Mouse (Mus musculus): ENCODE results near the gene Nlk. TPM values are rescaled to one million over a fixed set of nuclear protein-coding genes. Genes with fewer than 3 reads are reported as not detected.

Nlk gene
- total RNA-seq, 2 experiments from 2014 or later = 105 to 114 TPM

- DNase-seq (ENCODE audit: low spot score in 2 of 2) = no peak
- intact Hi-C loops (cut with DNase I) = no loop called here
Observed at GRCm38 (mm10) chr11:78523241-78523955, 173.8 kb downstream of the Nlk start.

DNA sequence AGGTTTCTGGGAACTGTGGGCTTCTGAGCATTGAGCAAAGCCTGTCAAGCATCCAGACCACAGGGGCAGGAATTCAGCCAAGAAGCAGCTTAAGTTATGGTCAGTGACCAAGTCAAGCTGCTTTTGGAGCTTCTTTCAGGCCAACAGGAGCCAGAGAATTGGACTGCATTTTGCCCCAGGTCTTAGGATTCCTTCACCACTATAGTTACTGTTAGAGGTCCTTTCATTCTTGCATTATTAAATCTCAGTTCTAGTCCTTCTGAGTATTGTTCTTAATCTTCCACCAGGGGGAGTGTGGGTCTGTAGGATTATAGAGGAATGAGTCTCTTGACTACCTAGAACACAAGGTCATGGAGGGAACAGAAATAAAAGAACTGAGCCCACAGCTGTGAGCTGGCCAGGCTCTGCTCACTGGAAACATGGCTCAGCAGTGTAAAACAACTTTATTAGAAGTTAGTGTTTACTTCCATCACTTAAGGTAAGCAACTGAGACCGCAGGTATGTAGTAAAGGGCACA, 174.6 kb downstream of the Nlk start:
- DNase-seq (ENCODE audit: low spot score in 2 of 2) = no peak
- intact Hi-C loops (cut with DNase I) = no loop called here

DNA sequence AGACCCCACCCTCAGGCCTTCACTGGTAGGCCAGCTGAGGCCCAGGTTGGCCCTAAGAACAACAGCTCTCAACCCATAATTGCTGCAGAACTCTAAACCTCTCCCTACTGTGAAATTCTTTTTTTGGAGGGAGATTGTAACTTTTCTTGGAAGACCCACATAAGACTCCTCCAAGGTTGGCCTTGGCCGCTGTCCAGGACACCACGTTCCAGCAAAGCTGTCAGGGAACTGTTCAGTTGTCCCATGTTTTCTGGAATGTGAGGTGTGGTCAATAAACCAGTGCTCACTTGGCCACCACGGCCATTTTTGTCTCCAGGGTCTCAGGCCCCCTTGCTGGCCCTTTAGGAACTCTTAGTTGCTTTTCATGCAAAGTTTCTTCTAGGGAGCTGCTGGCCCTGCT, 175.3 kb downstream of the Nlk start:
- intact Hi-C loops (cut with DNase I) = no loop called here
- no peak for DNase-seq (ENCODE audit: low spot score in 2 of 2)

GRCm38 (mm10) chr11:78518931-78519330, 178.2 kb downstream of the Nlk start:
- intact Hi-C loops (cut with DNase I) = no loop called here
- no peak for DNase-seq (ENCODE audit: low spot score in 2 of 2)

Other genes starting within 250 kb of the Nlk start
- 10 to 100 TPM in 1 of 2 experiments, 1 to 10 TPM in 1; 9.4 to 11.7 TPM for gene Slc46a1, start 231.7 kb downstream of the Nlk start, total RNA-seq (2021)
- 10 to 100 TPM; 33.7 to 34.1 TPM for gene Sarm1, start 199.6 kb downstream of the Nlk start, total RNA-seq (2021)
- gene Vtn, start 198.3 kb downstream of the Nlk start, total RNA-seq (2021) = 10 to 100 TPM; 65.9 to 80.3 TPM
- gene Sebox, start 193.9 kb downstream of the Nlk start, total RNA-seq (2021) = 1 to 10 TPM in 1 of 2 experiments, under 1 TPM in 1; 0.50 to 2.1 TPM
- gene Tmem199, start 185.2 kb downstream of the Nlk start, total RNA-seq (2021) = 10 to 100 TPM; 38.0 to 44.6 TPM
- 100 to 1,000 TPM; 116 to 117 TPM for gene Poldip2, start 185.2 kb downstream of the Nlk start, total RNA-seq (2021)
- gene Tnfaip1, start 161.0 kb downstream of the Nlk start, total RNA-seq (2021) = 10 to 100 TPM; 35.6 to 39.2 TPM
- 10 to 100 TPM; 85.7 to 93.9 TPM for gene Ift20, start 161.0 kb downstream of the Nlk start, total RNA-seq (2021)
- gene Tmem97, start 146.6 kb downstream of the Nlk start, total RNA-seq (2021) = 10 to 100 TPM; 17.0 to 25.7 TPM
- gene Ccnq, start 54.4 kb upstream of the Nlk start, total RNA-seq (2021) = 10 to 100 TPM; 15.9 to 16.8 TPM
- 10 to 100 TPM; 25.9 to 29.8 TPM for gene Lyrm9, start 129.2 kb upstream of the Nlk start, total RNA-seq (2021)
- gene Nos2, start 223.4 kb upstream of the Nlk start, total RNA-seq (2021) = under 1 TPM; 0.18 to 0.20 TPM